Mouse (Mus musculus) MN1 (cell line): ENCODE results near the gene Acox1.

Source experiments
- DNase-seq: peaks from one replicate; pipeline ENCODE4 v3.0.0-alpha.2; 2016; ENCODE audit warnings: low spot score

Acox1 gene

GRCm38 (mm10) chr11:116212847-116213246 lies 14.0 kb upstream of the Acox1 start:
- DNase-seq, result no peak

GRCm38 (mm10) chr11:116210696-116211095 lies 11.9 kb upstream of the Acox1 start:
- no peak for DNase-seq

GRCm38 (mm10) chr11:116209257-116209656 lies 10.4 kb upstream of the Acox1 start:
- no peak for DNase-seq

DNA sequence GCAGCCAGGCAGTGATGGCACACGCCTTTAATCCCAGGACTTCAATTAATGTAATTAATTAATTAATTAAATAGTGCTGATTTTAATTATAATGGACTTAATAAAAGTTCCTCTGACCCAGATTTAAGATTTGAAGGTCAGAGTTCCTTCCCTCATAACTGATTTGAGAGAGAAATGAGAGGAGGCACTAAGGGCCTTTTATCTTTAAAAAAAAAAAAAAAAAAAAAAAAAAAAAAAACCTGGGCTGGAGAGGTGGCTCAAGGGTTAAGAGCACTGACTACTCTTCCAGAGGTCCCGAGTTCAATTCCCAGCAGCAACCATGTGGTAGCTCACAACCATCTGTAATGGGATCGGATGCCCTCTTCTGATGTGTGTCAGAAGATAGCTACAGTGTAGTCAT lies 9.8 kb upstream of the Acox1 start:
- DNase-seq, result no peak

- DNase-seq, result no peak
Observed at GRCm38 (mm10) chr11:116206678-116207077, 7.8 kb upstream of the Acox1 start.

- DNase-seq, result no peak
Observed at GRCm38 (mm10) chr11:116203150-116203549, 4.3 kb upstream of the Acox1 start.

- DNase-seq, result no peak
Observed at GRCm38 (mm10) chr11:116201151-116201550, 2.3 kb upstream of the Acox1 start.

GRCm38 (mm10) chr11:116198132-116198531 lies 713 bp downstream of the Acox1 start:
- DNase-seq, result peak; percentile 16

DNA sequence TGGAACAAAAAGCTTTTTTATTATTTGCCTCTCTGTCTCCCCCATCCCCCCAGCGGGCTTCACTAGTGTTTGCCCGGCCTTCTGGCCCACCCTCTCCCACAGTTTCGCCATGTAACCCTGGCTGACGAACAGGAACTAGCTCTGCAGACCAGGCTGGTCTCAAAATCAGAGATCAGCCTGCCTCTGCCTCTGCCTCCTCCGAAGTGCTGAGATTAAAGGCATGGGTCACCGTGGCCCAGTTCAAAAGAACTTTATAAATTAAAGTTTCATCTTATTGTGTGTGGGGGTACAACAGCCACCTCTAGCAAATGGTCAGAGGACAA lies 1.3 kb downstream of the Acox1 start:
- no peak for DNase-seq

DNA sequence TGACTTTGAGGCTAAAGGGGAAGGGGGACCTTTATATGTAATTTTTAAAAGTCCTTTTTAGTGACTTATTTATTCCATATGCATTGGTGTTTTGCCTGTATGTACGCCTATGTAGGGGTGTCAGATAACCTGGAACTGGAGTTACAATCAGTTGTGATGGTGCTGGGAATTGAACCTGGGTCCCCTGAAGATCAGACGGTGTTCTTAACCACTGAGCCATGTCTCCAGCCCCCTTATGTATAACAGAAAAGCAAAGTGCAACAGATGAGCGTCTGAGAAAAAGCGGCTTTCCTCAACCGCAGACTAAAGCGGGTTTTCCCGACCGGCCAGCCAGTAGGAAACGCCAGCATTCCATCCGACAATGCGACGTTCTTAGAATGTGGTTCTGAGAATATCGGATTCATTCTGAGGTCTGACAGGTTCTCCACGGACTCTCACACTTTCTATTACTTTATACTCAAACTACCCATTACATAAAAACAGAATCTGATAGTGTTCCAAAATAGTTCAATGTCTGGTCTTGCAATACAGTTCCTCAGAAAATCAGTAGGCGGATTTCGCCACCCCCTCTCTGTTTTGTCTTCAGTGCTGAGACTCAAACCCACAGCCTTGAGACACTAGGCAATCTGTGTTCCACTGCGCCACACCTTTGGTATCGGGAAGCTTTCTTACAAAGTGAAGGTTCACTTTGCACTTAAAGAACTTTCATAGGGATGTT lies 1.8 kb downstream of the Acox1 start:
- DNase-seq, result no peak

DNA sequence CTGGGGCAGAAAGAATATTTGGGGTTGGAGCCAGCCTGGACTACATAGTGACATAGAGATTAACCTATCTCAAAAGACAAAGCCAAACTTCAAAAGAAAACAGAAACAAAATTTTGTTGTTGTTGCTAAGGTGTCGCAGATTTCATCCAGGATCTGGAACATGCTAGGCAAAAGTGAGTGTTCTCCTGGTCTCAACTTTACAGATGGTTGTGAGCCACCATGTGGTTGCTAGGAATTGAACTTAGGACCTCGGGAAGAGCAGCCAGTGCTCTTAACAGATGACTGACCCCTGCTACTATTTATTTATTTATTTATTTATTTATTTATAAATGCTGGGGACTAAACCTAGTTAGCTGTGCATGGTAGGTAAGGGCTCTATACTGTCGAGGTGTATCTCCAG lies 2.5 kb downstream of the Acox1 start:
- DNase-seq, result no peak

GRCm38 (mm10) chr11:116195252-116195651 lies 3.6 kb downstream of the Acox1 start:
- no peak for DNase-seq

DNA sequence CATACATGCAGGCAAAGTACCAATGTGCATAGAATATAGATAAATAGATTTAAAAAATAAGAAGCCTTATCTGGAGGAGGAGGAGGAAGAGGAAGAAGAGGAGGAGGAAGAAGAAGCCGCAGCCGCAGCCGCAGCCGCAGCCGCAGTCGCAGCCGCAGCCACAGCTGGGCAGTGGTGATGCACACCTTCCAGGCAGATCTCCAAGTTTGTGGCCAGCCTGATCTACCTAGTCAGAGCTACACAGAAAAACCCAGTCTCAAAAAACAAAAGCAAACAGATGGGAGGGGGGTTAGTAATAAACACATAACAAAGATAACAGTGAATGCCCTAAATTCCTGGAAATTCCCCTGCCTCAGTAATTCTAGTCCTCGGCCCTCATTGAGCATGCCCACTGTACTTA lies 4.2 kb downstream of the Acox1 start:
- no peak for DNase-seq

DNA sequence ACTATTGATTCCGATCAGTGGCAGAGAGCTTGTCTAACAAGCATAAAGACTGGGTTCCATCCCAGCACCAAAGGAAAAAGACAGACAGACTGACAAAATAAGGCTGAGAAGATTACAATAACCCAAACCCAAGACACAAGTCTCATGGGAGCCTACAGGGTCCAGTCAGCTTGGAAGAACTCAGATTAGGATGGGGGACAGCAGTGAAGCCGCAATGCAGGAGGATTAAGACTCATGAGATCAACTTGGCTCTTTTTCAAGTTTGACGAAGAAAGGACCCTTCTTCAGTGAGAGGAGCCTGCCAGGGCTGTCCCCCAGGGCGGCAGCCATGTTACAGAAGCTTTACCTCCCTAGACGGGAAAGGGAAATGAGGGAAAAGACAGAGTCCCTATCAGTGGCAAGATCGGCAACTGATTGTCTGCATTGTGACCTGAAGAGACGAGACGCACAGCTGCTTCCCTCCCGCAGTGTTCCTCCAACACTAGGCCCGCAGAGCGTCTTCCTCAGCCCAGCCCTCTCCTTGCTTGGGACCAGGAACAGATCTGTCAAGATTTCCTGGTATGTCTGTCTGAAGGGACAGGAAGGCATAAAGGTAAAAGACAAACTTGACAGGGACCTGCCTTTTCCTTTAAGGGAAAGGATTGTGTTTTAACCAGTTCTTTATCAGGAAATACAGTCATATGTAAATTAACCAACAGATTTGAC lies 11.5 kb downstream of the Acox1 start:
- DNase-seq, result no peak

GRCm38 (mm10) chr11:116186360-116186759 lies 12.5 kb downstream of the Acox1 start:
- no peak for DNase-seq

DNA sequence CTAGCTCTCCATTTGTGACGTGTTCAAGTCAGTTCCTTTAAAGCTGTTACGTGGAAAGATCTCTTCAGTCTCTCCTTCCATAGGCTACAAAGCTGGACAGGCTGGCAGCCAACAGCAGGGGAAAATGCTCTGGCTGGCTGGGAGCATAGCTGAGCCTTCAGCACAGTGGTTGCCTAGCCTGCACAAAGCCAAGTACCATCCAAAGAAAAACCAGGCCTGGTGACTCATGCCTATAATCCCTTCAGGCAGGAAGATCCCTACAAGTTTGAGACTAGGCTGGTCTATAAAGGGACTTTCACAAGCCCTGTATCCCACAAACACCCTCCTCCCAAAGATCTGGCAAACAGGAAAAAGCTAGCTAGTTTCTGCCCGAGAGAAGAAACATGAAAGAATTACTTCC lies 13.0 kb downstream of the Acox1 start:
- DNase-seq, result peak; percentile 61

DNA sequence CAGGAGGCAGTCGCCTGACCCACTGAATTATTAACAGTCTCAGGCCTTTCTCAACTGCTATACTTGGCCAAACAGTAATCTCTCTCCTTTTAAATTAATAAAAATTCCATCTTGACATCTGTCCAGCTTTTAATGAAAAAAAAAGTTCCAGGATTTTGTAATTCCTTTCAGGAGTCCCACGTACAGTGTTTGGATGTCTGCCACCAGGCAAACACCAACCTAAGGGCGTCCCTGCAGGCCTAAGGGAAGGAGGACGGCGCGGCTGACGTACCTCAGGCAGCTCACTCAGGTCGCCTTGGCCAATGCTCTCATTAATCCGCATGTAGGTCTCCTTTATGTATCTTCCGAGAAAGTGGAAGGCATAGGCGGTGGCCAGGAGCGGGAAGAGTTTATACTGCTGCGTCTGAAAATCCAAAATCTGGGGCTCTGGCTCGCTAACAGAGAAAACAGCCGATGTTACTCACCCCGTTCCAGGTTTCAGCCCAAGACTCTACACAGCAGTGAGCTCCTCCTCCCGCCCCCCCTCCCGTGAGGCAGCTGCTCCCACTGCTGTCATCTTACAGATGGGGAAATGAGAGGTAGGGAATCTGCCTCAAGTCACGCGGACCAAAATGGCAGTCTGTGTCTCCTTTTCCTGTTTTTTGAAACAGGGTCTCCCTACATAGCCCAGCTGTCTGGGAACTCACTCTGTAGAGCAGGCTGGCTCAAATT lies 20.3 kb downstream of the Acox1 start:
- DNase-seq, result no peak

- DNase-seq, result no peak
Observed at GRCm38 (mm10) chr11:116176010-116176409, 22.8 kb downstream of the Acox1 start.

- no peak for DNase-seq
Observed at GRCm38 (mm10) chr11:116174775-116175448, 23.9 kb downstream of the Acox1 start.

DNA sequence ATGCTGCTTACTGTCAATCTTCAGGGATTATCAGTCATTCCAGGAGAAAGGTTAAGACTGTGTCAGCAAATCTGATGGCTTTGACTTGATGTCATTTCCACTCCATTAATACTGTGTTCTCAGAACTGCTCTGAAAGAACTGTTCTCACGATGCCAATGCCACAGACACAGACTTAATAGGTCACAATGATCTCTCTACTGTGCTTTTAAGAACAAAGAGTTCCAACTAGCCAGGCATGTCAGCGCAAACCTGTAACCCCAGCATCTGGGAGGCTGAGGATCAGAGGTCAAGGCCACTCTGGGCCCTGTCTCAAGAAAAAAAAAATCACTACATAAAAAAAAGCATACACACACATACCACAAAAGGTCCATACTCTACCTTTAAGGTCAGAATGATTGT lies 26.9 kb downstream of the Acox1 start:
- DNase-seq, result no peak

GRCm38 (mm10) chr11:116170003-116170800 lies 28.6 kb downstream of the Acox1 start:
- no peak for DNase-seq

DNA sequence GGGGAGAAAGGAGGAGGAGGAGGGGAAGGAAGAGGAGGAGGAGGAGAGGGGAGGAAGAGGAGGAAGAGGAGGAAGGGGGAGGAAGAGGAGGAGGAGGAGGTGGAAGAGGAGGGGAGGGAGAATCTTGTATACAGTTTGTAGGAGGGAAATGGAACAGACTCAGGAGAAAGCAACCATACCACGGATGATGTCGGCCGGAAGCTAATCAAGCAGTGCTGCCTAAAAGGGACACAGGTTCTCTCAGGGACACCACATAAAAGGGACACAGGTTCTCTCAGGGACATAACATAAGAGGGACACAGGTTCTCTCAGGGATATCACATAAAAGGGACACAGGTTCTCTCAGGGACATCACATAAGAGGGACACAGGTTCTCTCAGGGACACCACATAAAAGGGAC lies 29.6 kb downstream of the Acox1 start:
- DNase-seq, result no peak
